Mouse (Mus musculus) skeletal muscle tissue, adult 2 months (tissue): ENCODE data around the gene Timm8a2.
A peak's percentile ranks its signal among the peaks of the same experiment; 100 is the strongest.

Source experiments
- DNase-seq: peaks from one replicate; pipeline ENCODE4 v3.0.0-alpha.2; 2012; ENCODE audit warnings: low read depth, low spot score

Timm8a2 gene

DNA sequence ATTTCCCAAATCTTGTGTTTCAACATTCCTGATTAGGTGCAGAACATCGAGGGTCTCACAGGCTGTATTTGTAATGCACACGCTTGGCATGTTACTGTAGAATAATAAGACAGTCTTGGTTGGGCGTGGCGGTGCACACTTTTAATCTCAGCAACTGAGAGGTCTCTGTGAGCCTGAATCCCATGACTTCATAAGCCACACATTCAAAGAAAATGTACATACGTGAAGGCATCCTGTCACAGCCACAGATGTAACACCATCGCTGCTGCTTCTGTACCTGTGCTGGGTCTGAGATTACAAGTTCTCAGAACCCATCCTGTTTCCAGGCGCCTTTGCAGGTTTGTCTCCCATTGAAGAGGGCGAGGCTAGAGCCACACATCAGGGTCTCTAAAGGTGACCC lies 22.7 kb upstream of the Timm8a2 start:
- DNase-seq = no peak

DNA sequence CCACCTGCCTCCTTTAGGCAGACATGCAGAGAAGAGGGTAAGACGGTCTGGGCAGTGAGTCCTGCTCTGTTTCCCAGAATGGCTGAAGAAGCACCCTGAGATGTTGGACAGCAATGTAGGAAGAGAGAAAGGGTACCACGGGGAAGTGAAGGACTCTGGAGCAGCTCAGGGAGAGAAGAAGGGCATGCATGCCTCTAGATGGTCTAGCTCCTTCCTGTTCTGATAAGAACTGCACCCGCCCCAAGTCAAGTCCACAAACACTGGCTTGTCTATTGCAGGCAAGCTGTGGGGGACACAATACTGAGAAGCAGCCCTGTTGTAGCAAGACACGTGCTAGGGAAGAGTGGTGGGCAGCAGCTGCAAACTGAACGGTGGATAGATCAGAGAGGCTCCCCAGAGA lies 22.3 kb upstream of the Timm8a2 start:
- DNase-seq = no peak

DNA sequence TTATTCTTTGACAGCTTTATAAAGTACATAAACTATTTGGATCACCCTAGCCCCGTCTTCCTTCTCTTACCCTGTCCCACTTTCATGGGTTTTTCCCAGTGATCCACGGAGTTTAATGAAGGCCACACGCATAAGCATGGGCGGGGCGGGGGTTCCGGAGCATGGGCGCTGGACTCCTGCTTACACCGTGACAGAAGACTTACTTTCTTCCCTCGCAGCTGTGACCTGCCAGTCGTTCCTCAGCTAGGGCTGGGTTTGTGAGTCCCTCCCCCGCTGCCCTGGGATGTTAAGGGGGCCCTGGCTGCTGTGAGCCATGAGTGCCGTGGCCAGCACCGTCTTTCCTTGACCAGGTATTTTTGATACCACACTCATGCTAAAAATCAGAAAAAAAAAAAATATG lies 21.7 kb upstream of the Timm8a2 start:
- no peak for DNase-seq

DNA sequence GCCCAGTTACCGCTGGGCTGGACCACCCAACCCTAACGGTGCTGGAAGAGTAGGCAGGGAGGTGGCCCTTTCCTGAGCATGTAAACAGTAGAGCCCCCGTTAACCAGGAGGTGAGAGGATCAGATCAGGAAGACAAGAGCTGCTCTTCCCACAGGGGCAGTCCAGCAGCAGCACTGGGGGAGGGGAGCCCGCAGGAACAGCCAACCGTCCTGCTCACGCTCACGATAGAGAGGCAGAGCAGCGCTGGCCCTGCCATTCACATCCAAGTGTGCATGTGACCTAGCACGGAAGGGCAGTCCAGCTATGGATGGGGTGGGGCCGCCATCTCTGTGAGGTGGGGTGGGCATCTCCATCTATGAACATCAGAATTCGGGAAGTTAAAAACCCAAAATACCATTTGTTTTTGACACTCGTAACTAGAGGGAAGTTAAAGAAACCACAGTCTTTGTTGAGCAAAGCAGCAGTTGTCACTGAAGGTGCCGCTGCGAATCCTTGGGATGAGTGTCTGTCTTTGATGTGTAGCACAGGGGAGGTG lies 21.0 kb upstream of the Timm8a2 start:
- peak; percentile 54 for DNase-seq

DNA sequence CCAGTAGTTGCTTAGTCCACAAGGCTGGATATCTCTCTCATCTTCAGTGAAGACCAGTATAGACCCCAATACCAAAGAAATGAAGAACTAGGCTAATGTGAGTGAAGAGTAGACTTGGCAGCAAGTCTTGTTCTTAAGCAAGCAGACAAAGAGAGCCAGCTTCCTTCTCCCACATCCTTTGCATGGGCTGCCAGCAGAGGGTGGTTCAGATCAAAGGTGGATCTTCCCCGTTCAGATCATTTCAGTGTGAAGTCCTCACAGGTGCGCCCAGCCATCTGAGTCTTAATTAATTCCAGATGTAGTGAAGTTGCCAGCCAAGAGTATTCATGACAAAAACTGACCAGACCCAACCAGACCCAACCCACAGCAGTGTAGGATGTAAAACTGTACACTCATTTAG lies 16.5 kb upstream of the Timm8a2 start:
- no peak for DNase-seq

DNA sequence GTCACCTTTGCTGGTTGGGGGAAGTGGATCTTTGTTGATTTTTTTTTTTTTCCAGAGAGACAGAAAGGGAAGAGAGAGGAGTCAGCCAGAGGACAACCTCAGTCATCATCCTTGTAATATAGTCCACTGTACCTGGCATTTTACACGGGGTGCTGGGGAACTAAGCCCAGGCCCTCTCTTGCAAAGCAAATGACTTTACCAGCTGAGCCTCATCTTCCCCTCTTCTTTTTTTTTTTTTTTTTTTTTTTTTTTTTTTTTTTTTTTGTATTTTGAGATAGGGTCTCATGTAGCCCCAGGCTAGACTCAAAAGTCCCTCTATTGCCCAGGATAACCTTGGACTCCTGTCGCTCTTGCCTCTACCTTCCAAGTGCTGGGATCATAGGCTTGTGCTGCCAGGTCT lies 15.1 kb upstream of the Timm8a2 start:
- no peak for DNase-seq

DNA sequence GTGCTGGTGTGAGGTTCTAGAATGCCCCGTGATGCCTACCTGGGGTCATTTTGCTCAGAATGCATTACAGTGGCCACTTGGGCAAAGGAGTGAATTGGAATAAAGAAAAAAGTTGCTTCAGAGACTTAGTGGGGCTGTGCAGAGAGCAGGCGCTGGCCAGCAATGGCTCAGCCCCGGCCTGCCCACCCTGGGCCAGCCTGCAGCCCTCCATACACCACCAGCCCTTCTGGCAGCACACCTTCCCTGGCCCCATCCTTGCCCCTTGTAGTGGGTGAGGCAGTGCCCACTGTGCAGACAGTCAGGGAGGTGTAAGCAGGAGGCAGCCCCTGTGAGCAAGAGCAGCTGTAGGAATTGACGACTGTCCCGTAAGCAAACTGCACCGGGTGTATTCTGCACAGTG lies 13.9 kb upstream of the Timm8a2 start:
- no peak for DNase-seq

DNA sequence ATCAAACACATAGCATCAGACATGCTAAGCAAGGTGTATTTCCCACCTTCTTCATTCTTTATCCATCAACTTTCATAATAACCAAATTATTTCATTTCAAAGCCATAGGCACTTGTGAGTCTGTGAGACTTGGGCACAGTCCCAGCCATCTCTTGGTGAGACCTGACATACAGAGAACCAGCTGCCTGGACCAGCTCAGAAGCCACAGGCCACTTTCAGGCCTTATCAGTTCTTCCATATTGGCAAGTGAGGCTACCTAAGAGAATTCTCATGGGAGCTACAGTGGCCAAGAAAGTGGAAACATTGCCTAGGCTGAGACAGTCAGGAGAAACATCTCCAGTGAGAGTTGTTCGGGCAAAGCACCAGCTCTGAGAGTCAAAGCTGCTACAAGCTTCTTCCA lies 11.4 kb upstream of the Timm8a2 start:
- no peak for DNase-seq

DNA sequence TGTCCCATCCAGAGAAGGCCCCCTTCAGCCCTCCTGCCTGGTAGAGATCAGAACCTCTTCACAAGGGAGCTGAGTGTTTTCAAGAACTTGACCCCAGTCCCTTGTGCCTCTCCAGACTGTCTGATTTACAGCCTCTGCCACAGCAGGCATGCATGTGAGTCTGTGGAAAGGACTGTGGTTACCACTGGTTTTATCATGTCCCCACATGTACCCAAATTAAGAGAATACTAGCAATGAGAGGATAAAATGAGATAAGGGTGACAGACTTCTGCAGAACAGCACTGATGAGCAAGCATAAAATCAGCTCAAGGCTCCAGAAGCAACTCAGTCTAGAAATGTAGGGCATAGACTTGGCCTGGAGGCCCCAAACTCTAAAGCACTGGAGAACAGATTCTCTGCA lies 10.5 kb upstream of the Timm8a2 start:
- DNase-seq = no peak

DNA sequence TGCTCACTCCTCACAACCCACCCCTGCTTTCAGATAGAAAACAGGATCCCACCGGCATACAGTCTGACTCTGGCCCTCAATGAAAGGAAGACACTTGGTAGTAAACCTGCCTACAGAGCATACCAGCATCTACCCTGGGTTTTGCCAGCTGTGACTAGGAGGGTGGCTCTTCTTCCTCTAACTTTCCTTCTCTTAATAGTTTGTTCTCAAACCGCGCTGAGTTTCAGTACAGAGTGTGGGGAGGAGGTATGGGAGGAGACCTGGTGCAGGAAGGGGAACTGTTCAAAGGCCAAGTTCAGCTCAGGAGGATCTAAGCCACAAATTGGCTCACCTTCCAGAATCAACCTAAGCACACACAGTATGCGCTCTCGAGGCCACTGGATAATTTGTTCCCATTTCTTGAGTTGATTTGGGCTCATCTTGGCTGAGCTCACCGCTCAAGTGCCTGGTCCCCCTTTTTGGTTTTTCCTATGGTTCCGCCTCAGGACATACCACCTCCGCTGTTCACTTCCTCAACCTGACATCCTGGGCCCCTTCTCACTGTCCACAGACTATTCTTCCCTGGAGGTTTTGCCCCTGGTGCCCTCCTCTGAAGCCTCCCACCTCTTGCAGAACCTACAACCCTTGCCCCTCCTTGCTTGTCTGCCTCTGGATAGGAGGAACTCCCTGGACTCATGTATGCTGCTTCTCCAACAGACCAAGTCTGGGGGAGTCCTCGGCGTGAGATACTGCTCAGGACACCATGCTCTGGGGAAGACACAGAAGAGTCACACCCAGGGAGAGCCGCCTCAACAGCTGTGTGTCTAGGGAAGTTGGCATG lies 5.3 kb upstream of the Timm8a2 start:
- DNase-seq = no peak

DNA sequence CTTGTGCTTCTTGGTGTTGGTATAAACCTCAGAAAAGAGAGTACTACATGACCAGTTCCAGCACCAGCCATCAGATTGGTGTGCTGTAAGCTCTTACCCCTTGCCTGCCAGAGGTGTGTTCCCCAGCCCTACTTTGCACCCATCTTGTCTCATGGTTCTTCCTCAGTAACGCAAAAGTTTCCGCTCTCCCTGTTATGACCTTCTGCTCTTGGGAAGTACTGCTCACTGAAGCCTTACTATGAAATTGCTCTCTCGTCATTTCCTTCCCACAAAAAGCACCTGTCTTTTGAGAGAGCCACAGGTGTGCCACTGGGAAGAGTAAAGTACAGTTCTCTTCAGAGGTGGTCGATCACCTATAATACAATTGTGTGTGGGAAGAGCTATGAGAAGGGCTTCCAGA lies 4.6 kb upstream of the Timm8a2 start:
- DNase-seq = no peak

DNA sequence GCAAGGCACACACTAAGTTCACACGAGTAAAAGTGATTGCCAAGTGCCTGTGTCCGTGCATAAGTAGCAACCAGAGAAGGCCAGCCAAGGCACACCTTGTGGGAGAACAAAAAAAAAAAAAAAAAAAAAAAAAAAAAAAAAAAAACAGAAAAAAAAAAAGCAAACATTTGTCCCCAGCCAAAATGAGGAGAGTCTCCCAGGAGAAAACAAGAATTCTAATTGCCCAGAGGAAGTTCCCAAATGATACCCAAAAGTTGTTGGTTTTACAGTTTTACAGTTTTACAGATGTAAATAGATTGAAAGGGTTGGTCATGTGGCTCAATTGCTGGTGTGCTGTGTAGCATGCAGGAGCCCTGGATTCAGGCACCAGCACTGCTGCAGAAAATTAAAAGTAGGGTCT lies 2.4 kb upstream of the Timm8a2 start:
- no peak for DNase-seq

DNA sequence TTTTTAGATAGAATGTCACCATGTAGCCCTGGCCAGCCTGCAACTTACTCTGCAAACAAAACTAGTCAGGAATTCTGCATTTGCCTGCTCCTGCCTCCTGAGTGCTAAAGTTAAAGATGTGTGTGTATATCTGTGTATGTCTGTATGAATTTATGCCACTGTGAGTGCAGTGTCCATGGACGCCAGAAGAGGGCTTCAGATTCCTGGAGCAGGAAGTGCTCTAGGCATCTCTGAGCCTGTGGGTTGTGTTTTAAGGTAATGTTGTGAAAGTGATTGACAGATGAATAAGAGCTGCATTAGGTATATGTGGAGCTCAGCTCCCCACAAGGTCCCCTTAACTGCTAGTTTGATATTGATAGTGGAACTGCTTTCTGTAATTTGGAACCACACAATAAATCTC lies 707 bp downstream of the Timm8a2 start:
- DNase-seq = no peak

DNA sequence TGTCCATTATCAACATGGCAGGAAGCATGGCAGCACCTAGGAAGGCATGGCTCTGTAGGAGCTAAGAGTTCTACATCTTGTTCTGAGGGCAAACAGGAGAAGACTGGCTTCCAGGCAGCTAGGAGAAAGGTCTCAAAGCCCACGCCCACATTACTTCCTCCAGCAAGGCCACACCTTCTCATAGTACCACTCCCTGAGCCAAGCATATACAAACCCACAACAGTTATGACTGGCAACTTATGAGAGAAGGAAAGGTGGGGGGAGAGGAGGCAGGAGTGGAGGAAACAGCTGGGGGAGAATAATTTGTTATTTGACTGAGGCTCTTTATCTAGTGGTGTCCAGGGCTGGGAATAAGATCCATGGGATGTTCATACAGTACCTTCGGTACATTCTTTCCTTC lies 1.4 kb downstream of the Timm8a2 start:
- no peak for DNase-seq

DNA sequence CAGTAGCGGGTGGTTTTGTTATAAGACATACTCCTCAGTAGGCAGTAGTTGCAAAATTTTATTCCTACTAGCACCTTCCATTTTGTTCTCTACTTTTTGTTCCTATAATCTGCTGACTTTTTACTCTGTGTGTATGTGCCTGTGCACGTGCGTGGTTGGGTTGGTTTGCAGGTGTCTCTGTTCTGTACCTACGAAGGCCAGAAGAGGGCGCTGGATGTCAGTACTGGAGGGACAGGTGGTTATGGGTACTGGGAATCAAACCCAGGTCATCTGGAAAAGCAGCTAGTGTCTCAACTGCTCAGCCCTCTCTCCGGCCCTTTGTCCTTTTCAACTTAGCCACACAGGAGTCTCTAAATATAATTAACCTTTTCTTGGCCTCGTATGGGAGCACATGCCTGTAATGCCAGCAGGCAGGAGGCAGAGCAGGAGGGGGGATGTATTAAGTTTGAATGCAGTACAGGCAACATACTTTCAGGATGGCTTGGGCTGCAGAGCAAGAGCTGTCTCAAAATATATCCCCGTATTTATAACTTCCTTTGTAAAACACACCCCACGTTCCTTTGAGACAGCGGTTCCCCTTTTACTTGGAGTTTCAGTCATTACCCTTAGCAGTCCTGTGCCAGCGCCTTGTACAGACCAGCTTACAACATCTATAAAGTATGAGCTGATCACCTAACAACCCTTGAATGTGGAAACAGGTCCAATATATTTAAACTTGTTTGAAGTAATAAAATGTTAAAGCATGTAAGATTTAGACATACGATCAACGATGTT lies 4.6 kb downstream of the Timm8a2 start:
- no peak for DNase-seq

DNA sequence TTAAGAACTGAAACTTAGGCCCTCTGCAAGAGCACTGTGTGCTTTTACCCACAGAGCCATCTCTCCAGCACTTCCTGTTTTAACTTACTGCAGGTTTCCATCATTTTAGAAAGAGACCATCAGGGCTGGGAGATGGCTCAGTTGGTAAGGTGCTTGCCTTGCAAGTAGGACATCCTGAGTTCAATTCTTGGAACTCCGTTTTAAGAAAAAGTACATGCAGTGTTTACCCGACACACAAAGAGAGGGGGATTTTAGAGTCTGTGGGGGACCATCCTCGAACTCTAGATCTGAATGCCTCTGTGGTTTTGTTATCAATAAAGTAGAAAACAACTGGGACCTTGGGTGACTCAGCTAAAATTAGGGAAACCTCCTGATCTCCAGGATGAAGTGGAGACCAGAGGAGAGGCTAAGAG lies 6.9 kb downstream of the Timm8a2 start:
- DNase-seq = no peak

DNA sequence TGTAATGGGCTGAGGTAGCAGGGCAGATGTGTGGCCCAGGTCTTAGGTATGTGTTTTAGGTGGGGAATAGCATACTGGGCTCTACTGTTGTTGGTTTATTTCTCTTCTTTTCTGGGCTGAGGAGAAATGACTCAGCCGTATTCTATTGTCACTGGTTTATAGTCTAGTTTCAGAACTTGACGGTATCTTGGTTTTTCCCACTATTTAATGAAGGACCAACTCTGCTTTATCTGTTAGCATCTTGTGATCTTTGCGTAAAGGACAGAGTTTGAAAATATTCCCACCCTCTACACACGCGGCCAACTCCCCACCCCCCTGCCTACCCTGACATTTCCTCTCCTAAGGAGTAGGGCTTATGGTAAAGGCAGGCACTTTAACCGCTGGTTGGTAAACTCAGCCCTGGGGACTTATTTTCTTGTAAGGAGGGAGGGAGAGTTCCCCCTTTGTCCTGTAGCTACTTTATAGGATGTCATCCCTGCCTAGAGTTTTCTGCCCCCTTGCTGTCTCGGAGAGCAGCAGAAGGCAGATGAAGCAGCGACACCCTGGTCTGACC lies 7.7 kb downstream of the Timm8a2 start:
- no peak for DNase-seq

DNA sequence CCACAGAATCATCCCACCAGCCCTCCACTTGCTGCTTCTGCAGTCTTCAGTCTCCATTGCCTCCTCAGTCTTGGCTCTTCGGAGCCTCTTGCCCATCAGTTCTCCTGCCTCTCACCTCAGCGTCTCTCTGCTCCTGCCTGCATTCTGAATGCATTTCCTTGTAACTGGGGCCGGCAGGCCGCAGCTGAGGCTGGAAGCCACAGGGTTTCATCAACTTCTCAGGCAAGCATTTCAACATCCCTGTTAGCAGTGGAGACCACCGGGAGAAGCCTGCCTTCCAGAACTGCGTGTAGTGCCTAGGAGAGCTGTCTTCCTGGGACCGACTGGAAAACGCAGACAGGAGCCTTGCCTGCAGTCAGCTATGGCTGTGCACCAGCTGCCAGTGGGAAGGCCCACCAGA lies 13.3 kb downstream of the Timm8a2 start:
- no peak for DNase-seq

DNA sequence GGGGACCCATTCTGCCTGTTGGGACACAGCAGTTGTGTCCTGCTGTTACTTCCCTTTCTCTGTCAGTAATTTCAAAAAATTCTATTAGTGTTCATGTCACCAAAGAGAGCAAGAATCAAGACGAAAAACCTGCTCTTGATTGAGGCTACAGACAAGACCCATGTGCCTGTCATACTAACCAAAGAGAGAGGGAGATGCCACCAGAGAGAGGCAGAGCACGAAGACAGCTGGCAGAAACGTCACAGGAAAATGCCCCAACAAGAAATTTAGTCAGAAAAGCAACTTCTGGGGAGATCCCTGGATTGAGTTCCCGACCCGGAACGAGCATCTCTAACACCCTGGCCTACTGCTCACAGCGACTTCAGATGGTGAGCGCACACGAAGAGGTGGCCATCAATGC lies 14.3 kb downstream of the Timm8a2 start:
- DNase-seq = no peak

DNA sequence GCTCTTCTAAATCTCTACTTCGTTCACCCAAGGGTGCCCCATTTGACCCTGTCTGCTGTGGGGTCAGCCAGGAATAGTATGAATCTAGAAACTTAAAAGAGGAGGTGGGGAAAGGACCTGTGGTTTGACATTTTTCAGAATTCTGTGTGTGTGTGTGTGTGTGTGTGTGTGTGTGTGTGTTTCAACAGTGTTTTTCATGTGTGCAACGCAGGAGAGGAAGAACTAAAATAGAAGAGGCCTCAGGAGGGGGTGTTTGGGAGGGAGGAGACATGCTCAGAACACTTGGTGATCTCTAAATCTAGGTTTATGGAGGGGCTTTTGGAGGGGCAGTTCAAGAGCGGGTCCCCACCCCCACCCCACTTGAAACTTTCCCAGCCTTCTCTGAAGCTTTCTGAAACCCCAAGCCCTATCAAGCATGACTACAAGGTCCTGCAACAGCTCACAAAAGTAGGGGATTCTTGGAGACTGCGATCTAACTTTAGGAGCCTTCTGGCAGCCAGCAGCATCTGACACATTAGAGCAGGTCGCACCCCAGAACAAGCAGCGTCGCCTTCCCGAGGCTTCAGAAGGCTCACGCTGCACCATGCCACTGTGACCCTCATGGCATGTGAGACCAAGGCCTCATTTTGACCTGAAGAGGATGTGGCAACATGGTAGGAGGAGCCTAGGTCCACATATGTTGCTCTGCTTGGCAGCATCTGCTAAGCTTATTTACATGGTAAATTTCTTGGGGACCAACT lies 18.6 kb downstream of the Timm8a2 start:
- DNase-seq = no peak

DNA sequence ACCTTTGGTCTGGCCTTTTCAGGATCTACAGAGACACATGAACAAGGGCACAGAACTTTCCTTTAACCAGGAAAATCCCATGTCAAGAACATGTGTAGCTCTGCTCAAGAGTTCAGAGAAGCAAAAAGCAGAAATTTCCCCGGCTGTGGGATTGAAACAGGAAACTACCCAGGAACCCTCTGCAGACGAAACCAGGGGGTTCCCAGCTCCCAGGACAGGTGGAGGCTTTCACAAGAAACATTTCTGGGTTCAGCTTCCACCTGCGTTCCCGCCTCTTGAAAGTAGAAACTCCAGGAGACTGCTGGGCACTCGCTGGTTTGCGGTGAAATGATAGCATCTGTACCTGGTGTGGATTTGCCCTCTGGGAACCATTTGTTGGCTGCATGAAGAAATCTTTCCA lies 22.4 kb downstream of the Timm8a2 start:
- DNase-seq = no peak

DNA sequence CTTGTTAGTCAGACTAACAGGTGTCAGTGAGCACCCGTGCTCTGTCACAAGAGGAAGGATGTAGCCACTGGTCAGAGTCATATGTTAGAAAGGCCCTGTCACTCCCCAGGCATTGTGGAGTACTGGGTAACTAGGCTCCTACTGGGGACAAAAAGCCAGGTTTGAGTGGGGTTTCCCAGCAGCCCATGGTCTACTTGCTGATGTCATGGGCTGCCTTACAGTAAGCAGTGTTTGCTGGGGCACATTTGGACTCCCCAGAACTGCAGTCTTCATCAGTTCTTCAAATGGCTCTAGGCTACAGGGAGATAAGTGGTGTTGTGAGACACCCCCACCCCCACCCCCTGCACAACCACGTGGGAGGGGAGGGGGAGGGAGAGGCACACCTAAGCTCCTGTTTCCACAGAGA lies 23.5 kb downstream of the Timm8a2 start:
- no peak for DNase-seq
